Mouse (Mus musculus): Measurements from ENCODE around the gene Mrps21.

DNA sequence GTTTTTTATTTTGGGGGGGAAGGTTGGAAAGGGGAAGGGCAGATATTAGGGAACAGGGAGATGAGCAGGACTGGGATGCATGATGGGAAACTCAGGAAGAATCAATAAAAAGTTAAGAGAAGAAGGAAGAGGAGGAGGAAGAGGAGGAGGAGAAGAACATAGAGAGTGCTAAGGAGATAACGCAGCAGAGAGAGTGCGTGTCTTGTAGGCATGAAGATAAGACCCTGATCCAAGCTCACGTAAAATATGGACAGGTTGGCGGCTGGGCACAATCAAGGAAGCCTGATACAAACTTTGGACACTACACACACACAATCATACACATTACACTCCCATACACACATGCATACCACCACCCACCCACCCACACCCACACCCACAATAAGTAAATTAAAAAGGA, 43.4 kb upstream of the Mrps21 start:
- TF ChIP-seq CTCF (IDR thresholded peaks at IDR 0.05), result no peak
- TF ChIP-seq EP300 (IDR thresholded peaks at IDR 0.05), result no peak

All from lung, postnatal 0 days (tissue).